Mouse (Mus musculus) forebrain, embryonic 14.5 days (tissue): ENCODE results near the gene Arl13b. TPM values are rescaled to one million over a fixed set of nuclear protein-coding genes. Genes with fewer than 3 reads are reported as not detected.

Experiments used
- ATAC-seq: fragments of 200-750 bp; cut with Nextera tagmentation; 2 replicates; pipeline ENCODE4 v1.8.0; 2017; ENCODE audit warnings: mild to moderate bottlenecking, moderate library complexity
- DNase-seq: peaks from one replicate; pipeline ENCODE4 v3.0.0-alpha.2; 2015; ENCODE audit warnings: low spot score
- H3K27ac ChIP-seq: fragments of 300-500 bp; sonication (generic); 2 replicates; pipeline ENCODE4 v1.5.1; 2014; ENCODE audit warnings: low read depth, mild to moderate bottlenecking, control low read depth, low read length, moderate library complexity
- H3K27me3 ChIP-seq: fragments of 300-500 bp; sonication (generic); replicated peaks from 2 replicates; pipeline ENCODE4 v1.6.1; 2014; ENCODE audit warnings: low read length, control low read depth, mixed read lengths; ENCODE audit not compliant: control insufficient read depth, insufficient read depth
- H3K36me3 ChIP-seq: fragments of 300-500 bp; sonication (generic); 2 replicates; pipeline ENCODE4 v1.6.1; 2014; ENCODE audit warnings: low read length, control low read depth; ENCODE audit not compliant: control insufficient read depth, insufficient read depth
- H3K4me1 ChIP-seq: fragments of 300-500 bp; sonication (generic); 2 replicates; pipeline ENCODE4 v1.6.1; 2014; ENCODE audit warnings: antibody characterized with exemption, low read length, control low read depth; ENCODE audit not compliant: control insufficient read depth, insufficient read depth
- H3K4me2 ChIP-seq: fragments of 300-500 bp; sonication (generic); 2 replicates; pipeline ENCODE4 v1.6.1; 2014; ENCODE audit warnings: mild to moderate bottlenecking, control low read depth, low read length
- H3K4me3 ChIP-seq: fragments of 300-500 bp; sonication (generic); 2 replicates; pipeline ENCODE4 v1.5.1; 2014; ENCODE audit warnings: low read depth, low read length, control low read depth
- H3K9ac ChIP-seq: fragments of 300-500 bp; sonication (generic); 2 replicates; pipeline ENCODE4 v1.6.1; 2014; ENCODE audit warnings: mild to moderate bottlenecking, low read length, control low read depth, moderate library complexity
- H3K9me3 ChIP-seq: fragments of 300-500 bp; sonication (generic); replicated peaks from 2 replicates; pipeline ENCODE4 v1.6.1; 2016; ENCODE audit warnings: low read length, control low read depth, mixed read lengths; ENCODE audit not compliant: control insufficient read depth
- WGBS: fragments of 180-500 bp; shearing (Covaris S2); extraction: QIAGEN DNeasy Blood & Tissue Kit; methylation state at CpG from one replicate; pipeline ENCODE4 v1.1.7; 2014; 5-methylcytosine and 5-hydroxymethylcytosine counted together
- polyA plus RNA-seq: library from polyadenylated mRNA; unstranded; fragments of >200 nt; fragmentation: Nextera tagmentation; extraction: Ambion mirVana; gene quantifications from 2 replicates; pipeline ENCODE4 v1.2.1, GENCODE M21; 2014

Gene Arl13b
- polyA plus RNA-seq, 1 experiment from 2014 or later = 17.6 TPM

- 84% methylated on average over 2 of the region's 2 CpGs for WGBS
- Histone ChIP-seq H3K27me3 (no peaks in the 10 kb centered on the region), H3K36me3 (no peaks in the 10 kb centered on the region), H3K9me3 (no peaks in the 10 kb centered on the region), H3K27ac (no peak overlapping the region), H3K4me3 (no peak overlapping the region), H3K9ac (no peak overlapping the region), H3K4me1 (no peaks in the 10 kb centered on the region), H3K4me2 (no peak overlapping the region)
- DNase-seq = no peak
- no peak for ATAC-seq
Observed at GRCm38 (mm10) chr16:62832027-62832426, 14.8 kb downstream of the Arl13b start.

DNA sequence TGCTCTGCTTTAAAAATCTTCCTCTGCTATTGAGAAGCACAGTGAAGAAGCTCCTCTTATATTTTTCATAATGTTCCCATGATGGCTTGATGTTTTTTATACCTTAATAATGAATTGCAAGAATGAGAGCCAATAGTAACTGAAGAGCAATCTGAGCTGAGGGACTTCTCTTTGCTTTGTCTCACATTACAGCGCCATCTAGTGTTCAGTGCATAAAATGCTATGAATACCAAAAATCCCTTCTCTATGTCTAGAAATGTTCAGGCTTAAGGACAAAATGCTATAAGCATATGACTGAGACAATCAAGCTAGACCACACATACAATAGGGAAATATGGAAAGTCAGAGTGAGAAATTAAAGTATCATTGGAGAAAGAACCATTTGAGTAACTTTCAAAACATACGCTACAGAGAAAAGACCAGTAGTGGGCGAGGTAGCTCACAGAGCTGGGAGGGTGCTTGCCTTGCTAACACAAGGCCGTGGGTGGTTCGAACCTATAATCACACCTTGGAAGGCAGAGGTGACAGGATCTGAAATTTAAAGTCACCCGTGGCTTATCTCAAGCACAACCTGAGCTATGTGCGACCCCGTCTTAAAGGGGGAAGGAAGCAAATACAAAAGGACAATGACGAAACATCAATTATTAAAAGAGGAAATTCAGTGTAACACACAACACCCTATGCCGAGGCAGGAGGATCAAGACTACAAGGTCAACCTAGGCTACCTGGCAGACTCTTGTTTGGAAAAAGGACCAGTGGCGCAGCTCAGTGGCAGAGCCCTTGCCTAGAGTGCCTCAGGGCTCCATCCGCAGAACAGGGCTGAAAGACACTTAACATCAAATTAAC lies 20.5 kb downstream of the Arl13b start:
- no peaks in the 10 kb centered on the region for H3K4me1 ChIP-seq
- peak; percentile 81 for DNase-seq
- no peaks in the 10 kb centered on the region for H3K9me3 ChIP-seq
- H3K27me3 ChIP-seq = no peaks in the 10 kb centered on the region
- no peak overlapping the region for H3K4me3 ChIP-seq
- no peak overlapping the region for H3K4me2 ChIP-seq
- ATAC-seq = peak; percentile 66
- no peak overlapping the region for H3K27ac ChIP-seq
- 79% methylated on average over 12 of the region's 12 CpGs for WGBS
- H3K9ac ChIP-seq = no peak overlapping the region
- no peaks in the 10 kb centered on the region for H3K36me3 ChIP-seq

DNA sequence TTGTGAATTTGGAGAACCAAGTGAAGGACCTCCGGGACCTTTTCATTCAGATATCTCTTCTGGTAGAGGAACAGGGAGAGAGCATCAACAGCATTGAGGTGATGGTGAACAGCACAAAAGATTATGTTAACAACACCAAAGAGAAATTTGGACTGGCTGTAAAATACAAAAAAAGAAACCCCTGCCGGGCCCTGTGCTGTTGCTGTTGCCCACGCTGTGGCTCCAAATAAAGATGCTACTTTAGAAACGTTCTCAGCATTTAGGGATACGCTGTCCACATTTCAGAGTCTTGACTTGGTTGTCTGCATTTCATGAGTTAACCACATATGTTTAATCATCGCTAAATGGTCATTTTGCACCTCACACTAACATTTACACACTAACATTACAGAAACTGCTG lies 24.4 kb downstream of the Arl13b start:
- Histone ChIP-seq H3K4me1 (no peaks in the 10 kb centered on the region), H3K27ac (no peak overlapping the region), H3K36me3 (no peaks in the 10 kb centered on the region), H3K9ac (no peak overlapping the region), H3K9me3 (no peaks in the 10 kb centered on the region), H3K4me3 (no peak overlapping the region), H3K27me3 (no peaks in the 10 kb centered on the region), H3K4me2 (no peak overlapping the region)
- DNase-seq = no peak
- WGBS = 94% methylated on average over 6 of the region's 6 CpGs
- no peak for ATAC-seq

DNA sequence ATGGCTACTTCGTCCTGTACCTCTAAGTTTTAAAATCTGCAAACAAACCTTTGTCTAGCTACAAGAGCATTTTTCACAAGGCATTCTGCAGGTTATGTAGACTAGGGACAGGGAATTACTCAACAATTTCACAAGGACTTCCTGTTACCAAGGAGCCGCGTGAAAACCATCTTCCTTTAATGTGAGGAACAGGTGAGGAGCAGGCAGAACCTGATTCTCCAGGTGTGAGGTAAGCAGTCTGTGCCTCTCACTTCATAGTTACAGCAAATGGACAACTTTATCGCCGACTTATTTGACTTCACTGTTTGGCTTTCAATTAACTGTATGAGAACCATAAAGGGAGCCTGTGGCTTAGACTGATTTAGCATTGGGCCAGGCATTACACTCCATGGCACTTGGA lies 32.3 kb downstream of the Arl13b start, which contains the start of gene Stx19:
Gene Stx19, plus strand, starts transcription at position 186 of the 400 bp plus-strand sequence.
- H3K36me3 ChIP-seq = no peaks in the 10 kb centered on the region
- no peak within 1 kb of the TSS for H3K4me3 ChIP-seq
- DNase-seq (no peak), ATAC-seq (no peak)
- no peak within 1 kb of the TSS for H3K27ac ChIP-seq
- no peaks in the 10 kb centered on the region for H3K4me1 ChIP-seq
- H3K27me3 ChIP-seq = no peaks in the 10 kb centered on the region
- no peaks in the 10 kb centered on the region for H3K9me3 ChIP-seq
- WGBS = 85% methylated on average over 5 of the region's 5 CpGs
- H3K9ac ChIP-seq = no peak within 1 kb of the TSS
- H3K4me2 ChIP-seq = no peak within 1 kb of the TSS

DNA sequence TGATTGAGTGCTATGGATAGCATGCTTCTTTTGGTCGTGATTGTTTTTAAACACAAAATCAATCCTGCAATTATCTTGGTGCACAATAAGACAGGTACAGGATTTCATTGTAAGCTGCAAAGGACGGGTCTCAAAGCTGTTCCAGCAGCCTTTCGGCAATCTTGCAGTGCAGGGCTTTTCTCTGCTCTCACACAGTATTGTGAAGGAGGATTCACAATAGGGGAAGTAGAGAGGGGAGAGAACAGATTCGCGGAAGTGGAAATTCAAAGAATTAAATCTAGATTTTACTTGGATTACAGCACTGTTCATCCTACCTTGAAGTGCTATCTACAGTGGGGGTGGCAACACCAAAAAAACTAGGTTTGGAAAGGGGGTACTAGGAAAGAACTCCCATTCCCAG lies 33.0 kb downstream of the Arl13b start:
- Histone ChIP-seq H3K36me3 (no peaks in the 10 kb centered on the region), H3K4me1 (no peaks in the 10 kb centered on the region), H3K27me3 (no peaks in the 10 kb centered on the region), H3K4me2 (no peak overlapping the region), H3K9me3 (no peaks in the 10 kb centered on the region), H3K9ac (no peak overlapping the region), H3K27ac (no peak overlapping the region), H3K4me3 (no peak overlapping the region)
- 70% methylated on average over 5 of the region's 5 CpGs for WGBS
- DNase-seq (no peak), ATAC-seq (no peak)

DNA sequence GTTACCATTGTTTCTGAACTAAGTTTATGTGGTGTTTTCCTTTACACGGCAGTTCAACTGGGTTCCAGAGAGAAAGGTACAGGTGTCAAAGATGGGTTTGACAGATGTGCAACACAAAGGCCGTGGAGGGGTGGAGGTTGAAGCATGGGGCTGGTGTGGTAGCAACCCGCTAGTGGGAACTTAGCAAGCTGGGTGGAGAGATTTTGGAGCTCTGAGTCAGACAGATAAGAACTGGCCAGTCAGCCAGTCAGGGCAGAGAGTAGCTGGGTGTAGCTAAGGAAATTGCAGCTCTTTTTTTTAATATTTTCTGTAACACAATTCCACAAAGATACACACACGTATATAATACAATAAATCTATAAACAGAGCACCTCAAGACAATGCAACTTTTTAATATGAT lies 36.0 kb downstream of the Arl13b start:
- Histone ChIP-seq H3K9me3 (no peaks in the 10 kb centered on the region), H3K9ac (no peak overlapping the region), H3K36me3 (no peaks in the 10 kb centered on the region), H3K27me3 (no peaks in the 10 kb centered on the region), H3K4me2 (no peak overlapping the region), H3K27ac (no peak overlapping the region), H3K4me1 (no peaks in the 10 kb centered on the region), H3K4me3 (no peak overlapping the region)
- DNase-seq (no peak), ATAC-seq (no peak)
- whole genome bisulfite sequencing = 92% methylated on average over 4 of the region's 4 CpGs

DNA sequence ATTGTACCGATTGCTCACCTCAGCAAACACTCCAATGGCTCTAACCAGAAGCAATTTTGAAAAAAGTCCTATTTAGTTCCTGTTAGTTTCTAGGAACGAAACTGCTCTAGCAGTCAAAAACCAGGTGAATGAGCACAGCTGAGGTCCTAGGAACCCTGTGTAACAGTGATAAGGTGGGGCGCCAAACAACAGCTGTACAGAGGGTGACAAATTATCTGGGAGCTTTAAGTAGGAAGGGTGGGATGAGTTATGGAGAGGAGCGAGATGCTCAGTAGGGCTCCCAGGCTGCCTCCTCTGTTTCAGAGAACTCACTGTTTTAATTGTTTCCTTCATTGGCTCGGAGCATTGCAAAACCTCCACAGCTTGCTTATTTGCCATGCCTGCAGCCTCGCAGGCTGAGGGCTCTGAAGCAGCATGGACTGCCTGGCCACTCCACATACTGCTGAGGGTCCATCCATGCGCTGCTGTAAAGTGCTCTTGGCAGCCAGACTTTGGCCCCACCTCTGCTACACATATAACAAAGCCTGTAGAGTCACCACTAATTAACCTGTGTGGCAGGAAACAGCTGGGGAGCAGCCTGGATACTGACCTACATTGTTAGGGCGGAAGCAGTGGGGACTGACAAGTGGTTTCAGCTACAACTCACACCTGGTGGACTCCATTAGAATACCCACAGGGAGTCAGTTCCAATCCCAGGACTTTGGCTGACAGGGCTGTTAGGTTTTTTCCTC lies 39.4 kb downstream of the Arl13b start:
- Histone ChIP-seq H3K9me3 (no peaks in the 10 kb centered on the region), H3K27ac (no peak overlapping the region), H3K36me3 (peaks cover 10% of the 10 kb centered on the region; the same call in 1 of the 2 replicates), H3K4me3 (no peak overlapping the region), H3K4me1 (no peaks in the 10 kb centered on the region), H3K4me2 (no peak overlapping the region), H3K27me3 (no peaks in the 10 kb centered on the region), H3K9ac (no peak overlapping the region)
- no peak for DNase-seq
- ATAC-seq = no peak
- 46% methylated on average over 8 of the region's 8 CpGs for WGBS

- H3K4me3 ChIP-seq = no peak overlapping the region
- DNase-seq (no peak), ATAC-seq (no peak)
- H3K36me3 ChIP-seq = peaks cover 18% of the 10 kb centered on the region; the same call in 1 of the 2 replicates
- H3K27ac ChIP-seq = no peak overlapping the region
- H3K9ac ChIP-seq = no peak overlapping the region
- H3K9me3 ChIP-seq = no peaks in the 10 kb centered on the region
- no peaks in the 10 kb centered on the region for H3K27me3 ChIP-seq
- WGBS = 92% methylated on average over 3 of the region's 3 CpGs
- H3K4me1 ChIP-seq = no peaks in the 10 kb centered on the region
- no peak overlapping the region for H3K4me2 ChIP-seq
Observed at GRCm38 (mm10) chr16:62804621-62805020, 42.2 kb downstream of the Arl13b start.

DNA sequence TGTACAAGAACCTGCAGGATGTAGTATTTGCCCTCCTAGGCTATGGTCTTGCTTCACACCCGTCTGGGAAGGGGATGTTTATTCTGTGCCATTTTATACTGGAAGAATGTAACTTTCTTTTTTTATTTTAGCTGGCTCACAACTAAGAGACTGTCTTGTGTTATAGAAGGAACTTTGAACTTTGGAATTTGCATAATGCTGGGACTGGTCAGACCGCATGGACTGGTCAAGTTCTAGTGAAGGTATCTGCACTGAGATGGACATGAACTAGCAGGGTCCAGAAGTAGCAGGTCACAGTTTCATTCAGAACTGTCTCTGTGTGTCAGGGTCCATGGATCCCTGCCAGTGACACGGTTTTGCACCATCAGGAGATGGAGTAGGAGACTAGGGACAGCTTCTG lies 47.0 kb downstream of the Arl13b start:
- Histone ChIP-seq H3K4me1 (no peaks in the 10 kb centered on the region), H3K9ac (no peak overlapping the region), H3K4me3 (no peak overlapping the region), H3K36me3 (peaks cover 21% of the 10 kb centered on the region; the same call in 1 of the 2 replicates), H3K27ac (no peak overlapping the region), H3K9me3 (no peaks in the 10 kb centered on the region), H3K4me2 (no peak overlapping the region), H3K27me3 (no peaks in the 10 kb centered on the region)
- ATAC-seq (no peak), DNase-seq (no peak)
- 84% methylated on average over 3 of the region's 3 CpGs for WGBS
